Mouse (Mus musculus) cerebellum, adult 2 months (tissue): ENCODE results near the gene Map3k12. TPM values are rescaled to one million over a fixed set of nuclear protein-coding genes. Genes with fewer than 3 reads are reported as not detected.
A peak's percentile ranks its signal among the peaks of the same experiment; 100 is the strongest.

Experiments used
- DNase-seq, 2 experiments: peaks; one replicate each; pipeline ENCODE4 v3.0.0; 2021
- H3K27ac ChIP-seq: fragments of 200-500 bp; 2 replicates; pipeline ENCODE4 v1.5.1; 2012; ENCODE audit warnings: low read length, control low read depth, inconsistent platforms; ENCODE audit not compliant: insufficient read depth
- H3K27me3 ChIP-seq: fragments of 200-500 bp; 2 replicates; pipeline ENCODE4 v1.6.1; 2012; ENCODE audit warnings: inconsistent platforms, mild to moderate bottlenecking, low read length, moderate library complexity; ENCODE audit not compliant: control insufficient read depth, insufficient read depth
- H3K4me1 ChIP-seq: fragments of 200-500 bp; 2 replicates; pipeline ENCODE4 v1.6.1; 2011; ENCODE audit warnings: low read length; ENCODE audit not compliant: control insufficient read depth, insufficient read depth
- H3K4me3 ChIP-seq: fragments of 200-500 bp; replicated peaks from 2 replicates; pipeline ENCODE3; 2011; ENCODE audit warnings: mild to moderate bottlenecking, low read depth, low read length, control low read depth; ENCODE audit not compliant: insufficient read depth
- CTCF ChIP-seq: fragments of 200-500 bp; IDR thresholded peaks from 2 replicates; pipeline ENCODE4 v1.5.1; 2011; ENCODE audit warnings: low read depth, mild to moderate bottlenecking, control low read depth, low read length, moderate library complexity, borderline replicate concordance; ENCODE audit not compliant: insufficient read depth
- POLR2A ChIP-seq: fragments of 200-500 bp; IDR thresholded peaks from 2 replicates; pipeline ENCODE4 v1.6.1; 2011; ENCODE audit warnings: low read length, control low read depth, borderline replicate concordance; ENCODE audit not compliant: insufficient read depth
- WGBS: fragments of 180-500 bp; shearing (Covaris S2); methylation state at CpG from one replicate; pipeline ENCODE4 v1.1.7; 2018; 5-methylcytosine and 5-hydroxymethylcytosine counted together
- polyA plus RNA-seq: library from polyadenylated mRNA; depleted of rRNA; stranded (reverse); fragments of >200 nt; gene quantifications from 2 replicates; pipeline ENCODE4 v1.2.3, GENCODE M21; 2012

Gene Map3k12
- polyA plus RNA-seq, 1 experiment, result 130 TPM

DNA sequence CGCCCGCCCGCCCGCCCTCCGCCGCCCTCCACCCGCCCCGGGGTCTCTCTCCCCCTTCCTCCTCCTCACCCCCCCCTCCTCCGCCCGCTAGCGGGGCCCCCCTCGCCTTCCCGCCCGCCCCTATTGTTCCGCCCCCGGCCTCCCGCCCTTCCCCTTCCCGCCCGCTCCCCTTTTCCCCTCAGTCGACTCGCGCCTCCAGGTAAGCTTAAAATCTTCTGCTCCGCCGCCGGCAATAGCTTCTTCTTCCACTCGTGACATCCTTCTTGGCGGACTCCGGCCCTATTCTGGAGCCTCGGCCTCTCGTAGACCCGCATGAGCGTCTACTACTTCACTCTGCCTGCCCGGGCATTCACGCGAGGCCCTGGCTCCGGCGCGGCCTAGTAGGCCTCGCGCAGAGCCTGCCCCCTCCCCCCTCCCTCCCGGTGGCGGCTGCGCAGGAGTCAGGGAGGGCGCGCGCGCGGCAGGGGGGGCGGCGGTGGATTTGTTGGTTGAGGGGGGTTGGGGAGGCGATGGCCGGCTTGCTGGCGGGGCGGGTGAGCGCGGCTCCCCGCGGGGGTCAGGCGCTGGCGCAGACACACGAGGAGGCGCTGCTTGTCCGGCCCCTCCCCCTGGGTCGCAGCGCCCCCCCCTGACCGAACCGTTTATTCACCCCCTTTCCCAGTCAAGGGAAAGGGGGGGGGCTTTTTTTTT lies 46.1 kb downstream of the Map3k12 start:
- Histone ChIP-seq H3K4me1 (no peaks in the 10 kb centered on the region; the same call in 1 of the 2 replicates), H3K27ac (peak overlapping the region; percentile 65; the same call in 1 of the 2 replicates), H3K27me3 (no peaks in the 10 kb centered on the region), H3K4me3 (peak overlapping the region; percentile 67)
- no peak for TF ChIP-seq CTCF
- no peak for TF ChIP-seq POLR2A
- DNase-seq, result peak; percentile 88 to 89
- WGBS, result under 1% methylated on average over 43 of the region's 67 CpGs

DNA sequence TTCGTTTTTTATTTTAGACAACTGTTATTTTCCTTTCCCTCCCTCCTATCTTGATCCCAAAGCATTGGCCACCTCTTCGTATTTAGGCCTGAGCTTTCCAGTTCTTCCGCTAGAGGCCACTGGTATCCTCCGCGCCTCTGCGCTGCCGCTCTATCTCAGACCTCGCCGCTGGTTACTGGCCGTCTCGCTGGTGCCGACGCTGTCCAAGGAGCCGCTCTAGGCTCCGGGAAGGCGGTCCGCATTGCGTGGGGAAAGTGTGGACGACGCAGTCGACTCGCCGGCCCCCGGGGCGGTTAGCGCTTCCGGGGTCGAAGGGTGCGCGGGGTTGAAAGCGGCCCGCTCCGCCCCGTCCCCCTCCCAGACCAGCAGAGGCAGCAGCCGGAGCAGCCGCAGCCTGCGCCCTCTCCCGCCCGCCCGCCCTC lies 46.7 kb downstream of the Map3k12 start, which contains the start of gene Pcbp2:
TSS of gene Pcbp2 (plus strand) at position 357 of the 422 bp plus-strand sequence.
- peak within 1 kb of the TSS; percentile 67 for H3K4me3 ChIP-seq
- WGBS, result 1% methylated on average over 33 of the region's 40 CpGs
- TF ChIP-seq POLR2A (peak; percentile 45; the same call in 1 of the 2 replicates), CTCF (peak; percentile 74)
- H3K4me1 ChIP-seq, result no peaks in the 10 kb centered on the region; the same call in 1 of the 2 replicates
- H3K27me3 ChIP-seq, result no peaks in the 10 kb centered on the region
- peak; percentile 95 to 98 for DNase-seq
- H3K27ac ChIP-seq, result peak within 1 kb of the TSS; percentile 65; the same call in 1 of the 2 replicates

DNA sequence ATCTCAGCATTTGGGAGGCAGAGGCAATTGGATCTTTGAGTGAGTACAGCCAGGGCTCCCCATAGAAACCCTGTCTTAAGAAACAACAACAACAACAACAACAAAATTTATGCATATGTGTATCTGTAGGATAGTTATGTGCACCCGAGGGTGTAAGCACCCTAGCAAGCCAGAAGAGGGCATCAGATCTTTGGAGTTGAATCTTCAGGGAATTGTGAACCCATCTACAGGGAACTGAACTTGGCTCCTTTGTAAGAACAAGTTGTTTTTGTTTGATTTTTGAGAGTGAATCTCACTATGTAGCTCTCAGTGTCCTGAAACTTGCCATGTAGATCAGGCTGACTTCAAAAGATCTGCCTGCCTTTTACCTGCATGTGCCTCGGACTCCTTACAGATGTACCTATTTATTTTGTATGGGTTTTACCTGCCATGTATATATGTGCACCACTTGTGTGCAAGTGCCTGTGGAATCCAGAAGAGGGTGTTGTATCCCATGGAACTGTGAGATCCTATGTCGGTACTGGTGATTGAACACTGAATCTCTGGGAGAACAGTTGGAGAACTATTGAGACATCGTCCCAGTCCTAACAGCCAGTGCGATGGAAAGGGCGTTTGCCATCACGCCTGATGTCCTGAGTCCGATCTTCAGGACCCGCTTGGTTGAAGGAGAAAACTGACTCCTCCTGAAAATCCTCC lies 48.0 kb downstream of the Map3k12 start:
- Histone ChIP-seq H3K4me1 (no peaks in the 10 kb centered on the region; the same call in 1 of the 2 replicates), H3K4me3 (no peak overlapping the region), H3K27me3 (no peaks in the 10 kb centered on the region), H3K27ac (no peak overlapping the region)
- WGBS, result 96% methylated on average over 9 of the region's 9 CpGs
- DNase-seq, result no peak
- TF ChIP-seq POLR2A, result no peak
- no peak for TF ChIP-seq CTCF

DNA sequence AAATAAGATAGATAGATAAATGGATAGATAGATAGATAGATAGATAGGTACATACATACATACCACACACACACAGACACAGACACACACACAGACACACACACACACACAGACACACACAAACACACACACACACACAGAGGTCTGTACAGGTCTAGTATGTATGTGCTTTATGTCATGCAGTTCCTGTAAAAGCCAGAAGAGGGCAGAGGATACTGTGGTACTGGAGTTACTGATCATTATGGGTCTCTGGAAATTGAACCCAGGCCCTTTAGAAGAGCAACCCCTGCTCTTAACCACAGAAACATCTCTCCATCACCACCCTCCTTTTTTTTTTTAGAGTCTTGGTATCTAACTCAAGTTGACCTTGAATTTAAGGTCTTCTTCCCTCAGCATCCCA lies 53.2 kb downstream of the Map3k12 start:
- no peaks in the 10 kb centered on the region for H3K27me3 ChIP-seq
- H3K4me1 ChIP-seq, result peaks cover 6% of the 10 kb centered on the region
- DNase-seq, result no peak
- no peak overlapping the region for H3K4me3 ChIP-seq
- no peak overlapping the region for H3K27ac ChIP-seq
- no peak for TF ChIP-seq CTCF
- TF ChIP-seq POLR2A, result no peak

DNA sequence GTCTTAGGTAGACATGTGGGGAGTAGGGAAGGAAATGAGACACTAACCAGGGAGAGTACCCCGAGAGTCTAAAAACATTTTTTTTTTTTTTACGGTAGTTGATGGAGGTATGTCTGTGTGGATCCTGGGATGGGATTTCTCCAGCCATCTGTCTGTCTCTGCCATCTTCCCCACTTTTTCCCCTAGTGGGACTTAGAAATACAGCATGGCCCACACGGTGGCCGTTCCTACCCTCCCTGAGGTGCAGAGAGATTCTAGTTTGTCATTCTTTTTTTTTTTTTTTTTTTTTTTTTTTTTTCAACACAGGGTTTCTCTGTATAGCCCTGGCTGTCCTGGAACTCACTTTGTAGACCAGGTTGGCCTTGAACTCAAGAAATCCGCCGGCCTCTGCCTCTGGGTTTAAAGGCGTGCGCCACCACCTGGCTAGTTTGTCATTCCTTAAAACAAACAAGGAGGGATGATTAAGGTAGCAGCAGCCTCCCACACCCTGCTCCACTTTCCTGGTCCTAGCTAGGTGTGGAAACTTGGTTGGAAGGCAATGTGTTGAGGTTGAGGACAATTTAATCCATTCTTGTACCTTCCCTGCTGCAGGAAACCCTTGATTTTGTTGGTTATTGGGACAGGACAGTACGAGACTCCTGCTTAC lies 55.3 kb downstream of the Map3k12 start:
- 86% methylated on average over 9 of the region's 9 CpGs for WGBS
- no peak for DNase-seq
- Histone ChIP-seq H3K27ac (no peak overlapping the region), H3K4me3 (no peak overlapping the region), H3K4me1 (peaks cover 6% of the 10 kb centered on the region), H3K27me3 (no peaks in the 10 kb centered on the region)
- TF ChIP-seq POLR2A, result no peak
- TF ChIP-seq CTCF, result no peak

DNA sequence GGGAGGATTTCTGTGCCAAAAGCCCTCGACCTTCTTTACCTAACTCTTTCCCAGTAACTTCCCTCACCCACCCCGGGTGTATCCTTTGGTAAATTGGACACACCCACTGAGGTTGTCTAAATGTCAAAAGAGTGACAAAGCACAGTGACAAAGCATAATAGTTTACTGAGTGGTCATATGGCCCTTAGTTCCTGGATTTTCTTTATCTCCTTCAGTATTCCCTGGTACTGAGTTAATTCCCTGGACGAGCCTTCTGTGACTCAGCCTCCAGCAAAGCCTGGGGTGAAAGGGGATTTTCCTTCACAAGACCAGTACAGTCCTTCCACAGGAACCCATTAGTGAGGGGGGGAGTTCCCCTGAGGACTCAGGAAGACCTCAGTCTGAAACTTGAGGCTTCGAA lies 55.9 kb downstream of the Map3k12 start:
- whole genome bisulfite sequencing, result 64% methylated on average over 4 of the region's 4 CpGs
- H3K4me1 ChIP-seq, result peaks cover 6% of the 10 kb centered on the region
- no peaks in the 10 kb centered on the region for H3K27me3 ChIP-seq
- no peak for TF ChIP-seq POLR2A
- no peak for TF ChIP-seq CTCF
- no peak for DNase-seq
- H3K4me3 ChIP-seq, result no peak overlapping the region
- H3K27ac ChIP-seq, result no peak overlapping the region

DNA sequence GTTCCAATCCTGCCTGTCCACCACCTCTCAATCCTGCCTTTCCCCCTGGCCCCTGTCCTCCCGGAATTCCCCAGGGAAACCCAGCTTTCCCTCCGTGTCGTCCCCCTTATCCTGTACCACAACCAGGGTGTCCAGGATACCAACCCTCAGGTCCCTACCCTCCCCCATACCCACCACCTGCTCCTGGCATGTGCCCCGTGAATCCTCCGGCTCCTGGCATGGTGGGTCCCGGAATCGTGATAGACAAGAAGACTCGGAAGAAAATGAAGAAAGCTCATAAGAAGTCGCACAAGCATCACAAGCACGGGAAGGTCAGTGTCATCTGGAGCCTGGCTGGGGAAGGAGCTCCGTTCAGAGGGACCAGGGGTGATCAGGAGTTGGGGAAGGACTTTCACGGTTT lies 56.5 kb downstream of the Map3k12 start:
- 38% methylated on average over 12 of the region's 12 CpGs for WGBS
- peak in 1 of 2 experiments; percentile 31 for DNase-seq
- TF ChIP-seq CTCF (no peak), POLR2A (no peak)

More for the DNA sequence above, 56.5 kb downstream of the Map3k12 start:
- Histone ChIP-seq H3K4me3 (peak overlapping the region; percentile 33), H3K4me1 (peaks cover 6% of the 10 kb centered on the region), H3K27ac (no peak overlapping the region), H3K27me3 (no peaks in the 10 kb centered on the region)
